Mouse (Mus musculus): ENCODE results near the gene Metrnl. TPM values are rescaled to one million over a fixed set of nuclear protein-coding genes. Genes with fewer than 3 reads are reported as not detected.

Gene Metrnl
- polyA plus RNA-seq, 1 experiment from 2014 or later: 21.5 TPM

DNA sequence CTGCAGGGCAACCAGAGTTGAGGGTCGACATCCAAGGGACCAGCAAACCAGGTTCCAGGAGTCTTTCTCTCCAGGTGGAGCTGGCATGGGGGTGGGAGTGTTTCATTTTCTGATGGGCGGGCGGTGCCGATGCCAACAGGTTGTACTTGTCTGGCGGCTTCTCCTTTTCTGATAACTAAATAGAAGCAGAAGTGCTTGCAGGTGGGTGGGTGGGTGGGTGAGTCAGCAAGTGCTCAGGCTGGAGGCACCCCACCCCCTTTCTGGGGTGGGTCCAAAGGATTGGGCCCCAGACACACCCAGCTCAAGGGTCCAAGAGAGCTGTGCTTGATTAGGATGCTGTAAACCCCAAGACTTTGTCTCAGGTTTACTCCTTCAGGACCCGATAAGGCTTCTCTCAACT lies 11.6 kb downstream of the Metrnl start:
- no peak for ATAC-seq (ENCODE audit: low read depth)
- no peaks in the 10 kb centered on the region for H3K4me1 ChIP-seq (ENCODE audit: control insufficient read depth, insufficient read depth, low read length)
- H3K27me3 ChIP-seq (ENCODE audit: control insufficient read depth, insufficient read depth, low read length): no peaks in the 10 kb centered on the region
- H3K4me3 ChIP-seq (ENCODE audit: low read depth, low read length): no peak overlapping the region
- no peaks in the 10 kb centered on the region for H3K9me3 ChIP-seq (ENCODE audit: control insufficient read depth, low read length)
- 94% methylated on average over 6 of the region's 6 CpGs for WGBS
- H3K36me3 ChIP-seq (ENCODE audit: control insufficient read depth, insufficient read depth, low read length): no peaks in the 10 kb centered on the region
- H3K27ac ChIP-seq (ENCODE audit: low read depth, low read length): no peak overlapping the region
- no peak overlapping the region for H3K9ac ChIP-seq (replicated peaks; ENCODE audit: low read depth, low read length)
- H3K4me2 ChIP-seq (ENCODE audit: low read depth, low read length): no peak overlapping the region

DNA sequence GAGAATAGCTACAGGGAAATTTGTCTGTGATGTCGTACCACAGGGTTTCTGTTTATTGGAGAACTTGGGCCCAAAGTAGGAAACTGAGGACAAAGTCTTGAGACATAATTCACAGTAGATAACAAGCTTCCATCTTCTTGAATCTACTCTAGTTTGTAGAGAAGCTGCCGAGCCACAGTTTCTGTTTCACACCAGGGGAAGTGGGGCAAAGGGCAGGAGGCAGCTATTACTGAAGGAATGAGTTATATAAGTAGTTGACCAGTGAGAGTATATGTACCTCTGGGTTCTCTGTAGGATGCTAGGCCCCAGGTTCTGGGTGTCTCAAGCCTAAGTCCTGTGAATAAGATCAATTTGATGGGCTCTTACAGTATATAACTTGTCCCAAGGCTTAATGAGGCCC lies 12.2 kb downstream of the Metrnl start:
- Histone ChIP-seq H3K36me3 (ENCODE audit: control insufficient read depth, insufficient read depth, low read length) (no peaks in the 10 kb centered on the region), H3K27ac (ENCODE audit: low read depth, low read length) (no peak overlapping the region), H3K4me2 (ENCODE audit: low read depth, low read length) (no peak overlapping the region), H3K27me3 (ENCODE audit: control insufficient read depth, insufficient read depth, low read length) (no peaks in the 10 kb centered on the region), H3K9ac (replicated peaks; ENCODE audit: low read depth, low read length) (no peak overlapping the region), H3K4me1 (ENCODE audit: control insufficient read depth, insufficient read depth, low read length) (no peaks in the 10 kb centered on the region), H3K4me3 (ENCODE audit: low read depth, low read length) (no peak overlapping the region), H3K9me3 (ENCODE audit: control insufficient read depth, low read length) (no peaks in the 10 kb centered on the region)
- ATAC-seq (ENCODE audit: low read depth): no peak
- WGBS: 88% methylated on average over 2 of the region's 2 CpGs

DNA sequence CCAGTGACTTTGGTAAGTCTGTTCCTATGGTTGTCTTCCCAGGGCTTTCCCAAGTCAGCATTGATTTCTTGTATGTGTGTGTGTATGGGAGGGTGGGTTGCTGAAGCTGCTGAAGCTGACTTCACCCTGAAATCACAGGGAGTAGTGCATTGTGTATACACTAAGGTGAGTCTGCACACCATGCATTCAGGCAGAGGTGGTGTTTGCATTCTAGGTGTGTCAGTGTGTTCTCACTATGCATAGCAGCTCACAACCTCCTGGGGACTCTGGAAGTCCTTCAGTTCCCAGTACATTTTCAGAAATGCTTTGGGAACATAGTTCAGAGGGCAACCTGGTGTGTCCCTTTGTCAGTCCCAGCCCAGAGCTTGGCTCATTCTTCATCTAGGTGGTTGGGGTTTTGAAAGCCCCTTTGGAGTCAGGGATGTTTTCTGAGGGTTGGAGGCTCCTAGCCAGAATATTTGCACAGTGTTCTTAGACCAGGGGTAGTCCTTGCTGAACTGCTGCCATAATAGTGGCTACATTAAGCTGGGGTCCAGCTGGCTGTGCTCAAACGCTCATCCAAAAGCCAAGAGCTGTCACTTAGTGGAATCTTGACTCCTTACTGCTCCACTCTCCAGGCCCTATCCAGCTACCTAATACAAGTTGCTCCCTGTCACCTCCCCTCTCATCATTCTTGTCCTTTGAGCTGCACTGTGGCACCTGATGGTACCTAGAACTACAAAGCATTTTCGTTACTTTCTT lies 13.6 kb downstream of the Metrnl start:
- ATAC-seq (ENCODE audit: low read depth): no peak
- Histone ChIP-seq H3K9me3 (ENCODE audit: control insufficient read depth, low read length) (no peaks in the 10 kb centered on the region), H3K4me3 (ENCODE audit: low read depth, low read length) (no peak overlapping the region), H3K4me2 (ENCODE audit: low read depth, low read length) (no peak overlapping the region), H3K27me3 (ENCODE audit: control insufficient read depth, insufficient read depth, low read length) (no peaks in the 10 kb centered on the region), H3K27ac (ENCODE audit: low read depth, low read length) (no peak overlapping the region), H3K4me1 (ENCODE audit: control insufficient read depth, insufficient read depth, low read length) (no peaks in the 10 kb centered on the region), H3K9ac (replicated peaks; ENCODE audit: low read depth, low read length) (no peak overlapping the region), H3K36me3 (ENCODE audit: control insufficient read depth, insufficient read depth, low read length) (no peaks in the 10 kb centered on the region)
- 88% methylated on average over 2 of the region's 2 CpGs for WGBS

DNA sequence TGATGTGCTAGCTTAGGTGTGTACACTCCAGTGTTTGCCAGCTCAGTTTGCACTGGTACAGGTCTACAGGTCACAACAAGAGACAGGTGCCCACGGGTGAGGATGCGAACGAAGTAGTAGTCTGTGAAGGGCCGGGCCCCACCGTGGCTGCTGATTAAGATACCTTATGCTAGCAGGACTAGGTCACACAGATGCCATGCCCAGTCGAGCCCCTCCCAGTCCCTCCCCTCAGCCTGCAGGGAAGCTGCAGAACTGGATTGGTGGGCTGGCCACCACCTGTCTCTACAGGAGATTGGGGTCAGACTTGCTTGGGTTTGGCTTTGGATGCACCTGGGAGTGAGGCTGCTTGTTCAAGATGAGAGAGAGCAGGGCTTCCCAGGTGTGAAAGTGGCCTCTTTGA lies 16.4 kb downstream of the Metrnl start:
- 73% methylated on average over 6 of the region's 6 CpGs for WGBS
- Histone ChIP-seq H3K36me3 (ENCODE audit: control insufficient read depth, insufficient read depth, low read length) (no peaks in the 10 kb centered on the region), H3K4me2 (ENCODE audit: low read depth, low read length) (no peak overlapping the region), H3K27ac (ENCODE audit: low read depth, low read length) (no peak overlapping the region), H3K9me3 (ENCODE audit: control insufficient read depth, low read length) (no peaks in the 10 kb centered on the region), H3K4me3 (ENCODE audit: low read depth, low read length) (no peak overlapping the region), H3K4me1 (ENCODE audit: control insufficient read depth, insufficient read depth, low read length) (no peaks in the 10 kb centered on the region), H3K9ac (replicated peaks; ENCODE audit: low read depth, low read length) (no peak overlapping the region), H3K27me3 (ENCODE audit: control insufficient read depth, insufficient read depth, low read length) (no peaks in the 10 kb centered on the region)
- no peak for ATAC-seq (ENCODE audit: low read depth)

DNA sequence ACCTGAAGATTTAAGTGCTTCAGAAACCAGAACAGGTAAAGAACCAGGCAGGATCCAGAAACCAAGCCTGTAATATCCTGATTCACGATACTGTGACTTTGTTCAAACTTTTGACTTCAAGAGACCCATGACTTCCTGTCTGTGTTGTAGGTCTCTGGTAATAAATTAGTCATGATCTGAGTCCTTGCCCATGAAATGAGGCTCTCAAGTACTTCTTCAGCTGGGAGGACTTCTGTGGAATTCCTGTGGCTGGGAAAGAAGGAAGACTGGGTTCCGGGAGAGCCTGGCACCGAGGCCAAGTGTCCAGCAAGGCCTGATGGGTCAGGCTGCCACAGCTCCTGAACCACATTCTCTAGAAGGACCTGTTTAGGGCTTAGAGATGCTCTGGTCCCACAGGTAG lies 19.4 kb downstream of the Metrnl start:
- Histone ChIP-seq H3K4me3 (ENCODE audit: low read depth, low read length) (no peak overlapping the region), H3K4me2 (ENCODE audit: low read depth, low read length) (no peak overlapping the region), H3K36me3 (ENCODE audit: control insufficient read depth, insufficient read depth, low read length) (no peaks in the 10 kb centered on the region), H3K4me1 (ENCODE audit: control insufficient read depth, insufficient read depth, low read length) (no peaks in the 10 kb centered on the region), H3K27me3 (ENCODE audit: control insufficient read depth, insufficient read depth, low read length) (no peaks in the 10 kb centered on the region), H3K27ac (ENCODE audit: low read depth, low read length) (no peak overlapping the region), H3K9me3 (ENCODE audit: control insufficient read depth, low read length) (no peaks in the 10 kb centered on the region), H3K9ac (replicated peaks; ENCODE audit: low read depth, low read length) (no peak overlapping the region)
- no peak for ATAC-seq (ENCODE audit: low read depth)
- 93% methylated on average over 3 of the region's 3 CpGs for WGBS

DNA sequence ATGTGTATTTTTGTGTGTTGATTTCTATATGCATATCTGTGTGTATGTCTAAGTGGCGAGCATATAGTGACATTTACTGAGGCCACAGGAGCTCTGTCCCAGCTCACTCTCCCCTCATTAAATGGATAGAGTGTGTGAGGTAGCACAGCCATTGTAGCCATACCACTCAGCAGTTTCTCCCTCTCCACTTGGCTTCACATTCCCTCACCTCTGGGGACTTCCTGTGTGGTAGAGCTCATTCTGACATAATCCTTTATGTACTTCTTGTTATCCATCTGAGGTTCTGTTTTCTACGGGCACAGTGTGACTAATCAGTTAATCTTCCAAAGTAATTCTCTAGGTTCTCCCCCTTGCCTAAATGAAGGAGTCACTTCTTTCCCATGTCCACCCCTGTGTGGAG lies 21.1 kb downstream of the Metrnl start:
- H3K9ac ChIP-seq (replicated peaks; ENCODE audit: low read depth, low read length): no peak overlapping the region
- H3K36me3 ChIP-seq (ENCODE audit: control insufficient read depth, insufficient read depth, low read length): no peaks in the 10 kb centered on the region
- H3K9me3 ChIP-seq (ENCODE audit: control insufficient read depth, low read length): no peaks in the 10 kb centered on the region
- H3K27ac ChIP-seq (ENCODE audit: low read depth, low read length): no peak overlapping the region
- H3K27me3 ChIP-seq (ENCODE audit: control insufficient read depth, insufficient read depth, low read length): no peaks in the 10 kb centered on the region
- H3K4me1 ChIP-seq (ENCODE audit: control insufficient read depth, insufficient read depth, low read length): no peaks in the 10 kb centered on the region
- 71% methylated on average over 2 of the region's 2 CpGs for WGBS
- H3K4me3 ChIP-seq (ENCODE audit: low read depth, low read length): no peak overlapping the region
- no peak overlapping the region for H3K4me2 ChIP-seq (ENCODE audit: low read depth, low read length)
- no peak for ATAC-seq (ENCODE audit: low read depth)

DNA sequence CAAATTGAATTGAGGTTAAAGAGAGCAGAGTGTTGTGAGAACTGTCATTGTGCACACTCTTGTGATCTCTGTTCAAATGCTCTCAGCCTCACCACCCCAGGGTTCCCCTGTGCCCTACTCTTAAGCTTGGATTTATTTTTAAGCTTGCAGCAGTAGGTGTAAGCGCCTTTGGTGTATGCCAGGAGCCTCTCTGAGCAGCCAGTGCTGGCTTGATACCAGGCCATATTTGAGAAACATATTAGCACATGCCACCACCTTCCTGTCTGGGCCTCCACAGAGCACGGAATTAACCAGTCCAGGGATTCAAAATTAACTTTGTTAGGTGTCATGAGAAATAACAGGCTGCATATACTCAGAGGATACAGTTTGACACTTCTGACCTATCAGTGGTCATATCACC lies 25.3 kb downstream of the Metrnl start:
- H3K9ac ChIP-seq (replicated peaks; ENCODE audit: low read depth, low read length): no peak overlapping the region
- no peaks in the 10 kb centered on the region for H3K36me3 ChIP-seq (ENCODE audit: control insufficient read depth, insufficient read depth, low read length)
- no peaks in the 10 kb centered on the region for H3K9me3 ChIP-seq (ENCODE audit: control insufficient read depth, low read length)
- 86% methylated on average over 2 of the region's 2 CpGs for WGBS
- H3K4me3 ChIP-seq (ENCODE audit: low read depth, low read length): no peak overlapping the region
- ATAC-seq (ENCODE audit: low read depth): no peak
- H3K27ac ChIP-seq (ENCODE audit: low read depth, low read length): no peak overlapping the region
- no peaks in the 10 kb centered on the region for H3K4me1 ChIP-seq (ENCODE audit: control insufficient read depth, insufficient read depth, low read length)
- no peaks in the 10 kb centered on the region for H3K27me3 ChIP-seq (ENCODE audit: control insufficient read depth, insufficient read depth, low read length)
- no peak overlapping the region for H3K4me2 ChIP-seq (ENCODE audit: low read depth, low read length)

DNA sequence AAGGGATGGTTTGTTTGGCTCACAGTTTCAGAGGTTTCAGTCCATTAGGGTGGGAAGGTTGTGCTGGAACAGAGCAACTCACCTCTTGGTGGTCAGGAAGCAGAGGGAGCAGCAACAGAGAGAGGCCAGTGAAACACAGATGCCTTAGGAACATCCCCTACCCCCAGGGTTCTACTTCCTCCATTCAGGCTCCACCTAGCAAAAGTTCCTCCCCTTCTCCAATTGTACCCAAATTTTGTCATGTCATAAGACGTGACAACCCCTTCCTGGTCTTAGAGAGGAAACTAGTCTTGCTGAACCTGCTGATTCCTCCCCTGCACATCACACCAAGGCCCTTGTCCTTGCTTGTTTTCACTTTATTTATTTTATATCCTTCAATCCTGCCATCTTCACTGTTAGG lies 32.8 kb downstream of the Metrnl start:
- no peak overlapping the region for H3K4me2 ChIP-seq (ENCODE audit: low read depth, low read length)
- WGBS: 87% methylated on average over 1 of the region's 1 CpGs
- no peaks in the 10 kb centered on the region for H3K27me3 ChIP-seq (ENCODE audit: control insufficient read depth, insufficient read depth, low read length)
- H3K9me3 ChIP-seq (ENCODE audit: control insufficient read depth, low read length): no peaks in the 10 kb centered on the region
- no peaks in the 10 kb centered on the region for H3K36me3 ChIP-seq (ENCODE audit: control insufficient read depth, insufficient read depth, low read length)
- no peak for ATAC-seq (ENCODE audit: low read depth)
- H3K4me1 ChIP-seq (ENCODE audit: control insufficient read depth, insufficient read depth, low read length): no peaks in the 10 kb centered on the region
- H3K9ac ChIP-seq (replicated peaks; ENCODE audit: low read depth, low read length): no peak overlapping the region
- H3K27ac ChIP-seq (ENCODE audit: low read depth, low read length): no peak overlapping the region
- H3K4me3 ChIP-seq (ENCODE audit: low read depth, low read length): no peak overlapping the region

DNA sequence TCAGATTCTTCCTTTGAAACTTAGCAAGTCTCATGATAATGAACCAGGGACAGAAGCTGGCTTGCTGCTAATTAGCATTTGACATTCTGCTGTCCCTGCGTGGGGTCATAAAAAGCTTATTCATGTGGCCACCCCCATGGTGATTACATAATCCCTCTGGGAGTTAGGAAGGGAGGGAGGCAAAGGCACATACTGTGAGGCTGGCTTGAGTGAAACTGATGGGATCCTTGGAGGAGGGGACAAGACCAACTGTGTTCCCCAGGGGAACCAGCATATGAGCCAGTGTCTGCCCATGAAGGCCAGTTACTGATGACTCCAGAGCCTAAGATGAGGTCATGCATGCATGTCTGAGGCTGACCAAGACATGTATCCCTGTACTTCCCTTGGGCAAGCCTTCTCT lies 33.5 kb downstream of the Metrnl start:
- Histone ChIP-seq H3K27me3 (ENCODE audit: control insufficient read depth, insufficient read depth, low read length) (no peaks in the 10 kb centered on the region), H3K36me3 (ENCODE audit: control insufficient read depth, insufficient read depth, low read length) (no peaks in the 10 kb centered on the region), H3K9me3 (ENCODE audit: control insufficient read depth, low read length) (no peaks in the 10 kb centered on the region), H3K4me3 (ENCODE audit: low read depth, low read length) (no peak overlapping the region), H3K27ac (ENCODE audit: low read depth, low read length) (no peak overlapping the region), H3K9ac (replicated peaks; ENCODE audit: low read depth, low read length) (no peak overlapping the region), H3K4me2 (ENCODE audit: low read depth, low read length) (no peak overlapping the region), H3K4me1 (ENCODE audit: control insufficient read depth, insufficient read depth, low read length) (no peaks in the 10 kb centered on the region)
- no peak for ATAC-seq (ENCODE audit: low read depth)
- WGBS: 4% methylated on average over 1 of the region's 1 CpGs
